Mouse (Mus musculus) large intestine, adult 2 months (tissue): ENCODE measurements around the gene Auts2. TPM values are rescaled to one million over a fixed set of nuclear protein-coding genes. Genes with fewer than 3 reads are reported as not detected.

Experiments
- DNase-seq: peaks from one replicate; pipeline ENCODE4 v3.0.0-alpha.2; 2012; ENCODE audit warnings: low read depth, low spot score
- WGBS: fragments of 180-500 bp; shearing (Covaris S2); methylation state at CpG from one replicate; pipeline ENCODE4 v1.1.7; 2018; 5-methylcytosine and 5-hydroxymethylcytosine counted together
- polyA plus RNA-seq: library from polyadenylated mRNA; depleted of rRNA; stranded (reverse); fragments of >200 nt; gene quantifications from 2 replicates; pipeline ENCODE4 v1.2.3, GENCODE M21; 2012

Gene Auts2
- polyA plus RNA-seq, 1 experiment = 5.9 TPM

- WGBS = 62% methylated on average over 4 of the region's 4 CpGs
- DNase-seq = no peak
Observed at GRCm38 (mm10) chr5:132072356-132072755, 470.8 kb downstream of the Auts2 start.

- DNase-seq = peak; percentile 43
- 19% methylated on average over 10 of the region's 10 CpGs for WGBS
Observed at GRCm38 (mm10) chr5:132067750-132068739, 475.1 kb downstream of the Auts2 start.

- DNase-seq = no peak
- WGBS = 95% methylated on average over 6 of the region's 6 CpGs
Observed at GRCm38 (mm10) chr5:132060116-132060515, 483.0 kb downstream of the Auts2 start.

GRCm38 (mm10) chr5:132052637-132053036 is 490.5 kb downstream of the Auts2 start:
- WGBS = 70% methylated on average over 13 of the region's 13 CpGs
- DNase-seq = no peak

- WGBS = 38% methylated on average over 6 of the region's 6 CpGs
- DNase-seq = no peak
Observed at GRCm38 (mm10) chr5:132039584-132039983, 503.6 kb downstream of the Auts2 start.

- WGBS = 95% methylated on average over 15 of the region's 15 CpGs
- no peak for DNase-seq
Observed at GRCm38 (mm10) chr5:132033491-132034350, 509.4 kb downstream of the Auts2 start.

- whole genome bisulfite sequencing = 81% methylated on average over 15 of the region's 15 CpGs
- DNase-seq = no peak
Observed at GRCm38 (mm10) chr5:132030941-132031531, 512.1 kb downstream of the Auts2 start.

- no peak for DNase-seq
- 93% methylated on average over 11 of the region's 11 CpGs for WGBS
Observed at GRCm38 (mm10) chr5:132029638-132030037, 513.5 kb downstream of the Auts2 start.

GRCm38 (mm10) chr5:132029038-132029437 is 514.1 kb downstream of the Auts2 start:
- DNase-seq = no peak
- 76% methylated on average over 12 of the region's 12 CpGs for WGBS

- 61% methylated on average over 5 of the region's 5 CpGs for WGBS
- no peak for DNase-seq
Observed at GRCm38 (mm10) chr5:132027859-132028498, 515.2 kb downstream of the Auts2 start.

GRCm38 (mm10) chr5:132013296-132013695 is 529.8 kb downstream of the Auts2 start:
- WGBS = 89% methylated on average over 7 of the region's 7 CpGs
- DNase-seq = no peak

- no peak for DNase-seq
Observed at GRCm38 (mm10) chr5:132011795-132012194, 531.3 kb downstream of the Auts2 start.

- WGBS = 66% methylated on average over 7 of the region's 7 CpGs
- no peak for DNase-seq
Observed at GRCm38 (mm10) chr5:132008703-132009222, 534.4 kb downstream of the Auts2 start.

GRCm38 (mm10) chr5:132007907-132008306 is 535.2 kb downstream of the Auts2 start:
- DNase-seq = no peak
- WGBS = 87% methylated on average over 4 of the region's 4 CpGs

- WGBS = 87% methylated on average over 12 of the region's 12 CpGs
- no peak for DNase-seq
Observed at GRCm38 (mm10) chr5:131992681-131993211, 550.4 kb downstream of the Auts2 start.

- WGBS = 89% methylated on average over 6 of the region's 6 CpGs
- no peak for DNase-seq
Observed at GRCm38 (mm10) chr5:131992268-131992667, 550.9 kb downstream of the Auts2 start.

- DNase-seq = peak; percentile 4
- WGBS = 33% methylated on average over 1 of the region's 1 CpGs
Observed at GRCm38 (mm10) chr5:131990532-131990931, 552.6 kb downstream of the Auts2 start.

- 83% methylated on average over 3 of the region's 3 CpGs for WGBS
- DNase-seq = no peak
Observed at GRCm38 (mm10) chr5:131981451-131981850, 561.7 kb downstream of the Auts2 start.

- no peak for DNase-seq
- WGBS = 80% methylated on average over 9 of the region's 9 CpGs
Observed at GRCm38 (mm10) chr5:131978939-131979338, 564.2 kb downstream of the Auts2 start.
